Mouse (Mus musculus) bone marrow macrophage, adult 2 months (primary cell): ENCODE data around the gene Crocc. TPM values are rescaled to one million over a fixed set of nuclear protein-coding genes. Genes with fewer than 3 reads are reported as not detected.
A peak's percentile ranks its signal among the peaks of the same experiment; 100 is the strongest.

Source experiments
- H3K27ac ChIP-seq: 2 replicates; pipeline ENCODE4 v1.5.1; 2012; ENCODE audit warnings: low read depth, low read length; ENCODE audit not compliant: insufficient read depth
- H3K4me1 ChIP-seq: 2 replicates; pipeline ENCODE4 v1.6.1; 2012; ENCODE audit warnings: low read length; ENCODE audit not compliant: control insufficient read depth, insufficient read depth
- H3K4me3 ChIP-seq: 2 replicates; pipeline ENCODE4 v1.5.1; 2012; ENCODE audit warnings: mild to moderate bottlenecking, low read length, moderate library complexity; ENCODE audit not compliant: insufficient read depth
- CTCF ChIP-seq: IDR thresholded peaks from 2 replicates; pipeline ENCODE4 v1.5.1; 2012; ENCODE audit warnings: low read depth, mild to moderate bottlenecking, low read length, moderate library complexity
- POLR2A ChIP-seq: IDR thresholded peaks from 2 replicates; pipeline ENCODE4 v1.6.1; 2012; ENCODE audit warnings: mild to moderate bottlenecking, low read depth, low read length, borderline replicate concordance
- polyA plus RNA-seq: library from polyadenylated mRNA; stranded (reverse); fragments of >200 nt; gene quantifications from 2 replicates; pipeline ENCODE4 v1.2.4, GENCODE M21; 2012; ENCODE audit not compliant: missing spikeins, insufficient read depth, insufficient read length

The Crocc gene
- polyA plus RNA-seq, 1 experiment: 8.1 TPM

GRCm38 (mm10) chr4:141020811-141021613 lies 39.3 kb downstream of the Crocc start:
- Histone ChIP-seq H3K4me1 (peaks cover 17% of the 10 kb centered on the region), H3K4me3 (no peak overlapping the region), H3K27ac (no peak overlapping the region)
- TF ChIP-seq CTCF: no peak
- no peak for TF ChIP-seq POLR2A

GRCm38 (mm10) chr4:141020220-141020619 lies 40.1 kb downstream of the Crocc start:
- Histone ChIP-seq H3K27ac (no peak overlapping the region), H3K4me1 (peaks cover 19% of the 10 kb centered on the region), H3K4me3 (no peak overlapping the region)
- TF ChIP-seq POLR2A: no peak

- H3K4me3 ChIP-seq: no peak overlapping the region
- TF ChIP-seq CTCF (no peak), POLR2A (no peak)
- H3K4me1 ChIP-seq: peaks cover 14% of the 10 kb centered on the region
- H3K27ac ChIP-seq: no peak overlapping the region
Observed at GRCm38 (mm10) chr4:141017657-141018436, 42.5 kb downstream of the Crocc start.

GRCm38 (mm10) chr4:141016311-141016710 lies 44.0 kb downstream of the Crocc start:
- Histone ChIP-seq H3K4me1 (peaks cover 14% of the 10 kb centered on the region), H3K27ac (peak overlapping the region; percentile 77), H3K4me3 (no peak overlapping the region)
- TF ChIP-seq POLR2A (no peak), CTCF (no peak)

GRCm38 (mm10) chr4:141015356-141015755 lies 45.0 kb downstream of the Crocc start:
- TF ChIP-seq CTCF (no peak), POLR2A (no peak)
- Histone ChIP-seq H3K4me1 (peaks cover 14% of the 10 kb centered on the region), H3K27ac (no peak overlapping the region), H3K4me3 (no peak overlapping the region)

GRCm38 (mm10) chr4:141014856-141015255 lies 45.5 kb downstream of the Crocc start:
- no peak overlapping the region for H3K27ac ChIP-seq
- no peak for TF ChIP-seq CTCF
- TF ChIP-seq POLR2A: no peak

GRCm38 (mm10) chr4:141014114-141014513 lies 46.2 kb downstream of the Crocc start:
- Histone ChIP-seq H3K27ac (no peak overlapping the region), H3K4me1 (peaks cover 14% of the 10 kb centered on the region), H3K4me3 (no peak overlapping the region)
- TF ChIP-seq CTCF (no peak), POLR2A (no peak)

More at GRCm38 (mm10) chr4:141014856-141015255, 45.5 kb downstream of the Crocc start:
- H3K4me1 ChIP-seq: peaks cover 14% of the 10 kb centered on the region
- no peak overlapping the region for H3K4me3 ChIP-seq

- H3K4me3 ChIP-seq: no peak overlapping the region
- no peak overlapping the region for H3K27ac ChIP-seq
- H3K4me1 ChIP-seq: peaks cover 14% of the 10 kb centered on the region
- no peak for TF ChIP-seq CTCF
- TF ChIP-seq POLR2A: no peak
Observed at GRCm38 (mm10) chr4:141012558-141012957, 47.8 kb downstream of the Crocc start.

DNA sequence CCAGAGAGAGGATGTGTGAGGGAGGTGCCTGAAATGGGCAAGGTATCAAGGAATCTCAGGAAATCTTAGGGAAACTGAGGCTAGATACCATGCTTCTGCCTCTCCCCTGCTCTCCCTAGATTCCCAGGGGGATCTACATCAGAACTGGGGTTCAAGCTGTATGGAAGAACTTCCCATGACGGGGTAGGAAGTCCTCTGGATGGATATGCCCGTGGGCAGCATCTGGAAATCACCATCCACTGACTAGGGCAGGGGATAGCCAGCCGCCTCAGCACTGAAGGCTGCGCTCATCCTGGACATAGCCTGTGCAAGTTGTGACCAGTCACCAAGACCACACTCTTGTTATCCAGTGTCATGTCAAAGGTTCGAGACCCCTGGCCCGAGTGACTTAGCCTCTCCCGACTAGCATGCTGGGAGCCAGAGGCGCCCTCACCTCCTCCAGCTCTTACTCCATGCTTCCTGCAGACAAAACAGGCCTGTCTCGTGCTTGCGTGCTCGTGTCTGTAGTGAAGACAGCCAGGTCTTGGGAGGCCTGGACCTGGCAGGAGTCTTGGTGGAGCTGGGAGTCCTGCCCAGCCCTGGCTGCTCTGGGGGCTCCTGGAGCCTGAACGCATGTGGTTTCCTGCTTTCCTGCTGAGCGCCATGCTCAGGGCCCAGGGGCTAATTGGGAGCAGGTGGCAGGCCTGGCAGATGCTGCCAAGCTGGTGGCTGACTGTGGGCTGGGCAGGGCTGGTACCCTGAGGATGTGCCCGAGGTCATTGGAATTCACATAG lies 48.6 kb downstream of the Crocc start:
- Histone ChIP-seq H3K4me3 (no peak overlapping the region), H3K4me1 (peaks cover 8% of the 10 kb centered on the region), H3K27ac (no peak overlapping the region)
- TF ChIP-seq CTCF (no peak), POLR2A (no peak)
